Comparison of ENCODE assay signal across 14 mouse cellular contexts in the genomic region with DNA sequence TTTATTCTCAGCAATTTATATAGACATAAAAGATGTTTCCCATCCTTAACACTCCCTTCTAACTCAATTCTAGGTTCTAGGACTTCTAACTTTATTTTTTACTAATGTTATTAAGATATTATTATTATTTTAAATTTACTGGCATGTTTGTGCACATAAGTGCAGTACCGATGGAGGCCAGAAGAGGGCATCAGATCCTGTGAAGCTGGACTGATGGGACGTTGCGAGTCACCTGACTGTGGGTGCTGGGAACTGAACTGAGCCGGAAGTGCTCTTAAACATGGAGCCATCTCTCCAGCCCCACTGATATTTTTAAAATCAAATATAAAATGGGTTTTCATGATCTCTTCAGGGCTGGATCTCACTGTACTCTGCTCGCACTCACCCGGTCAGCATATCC.
A peak's percentile ranks its signal among the peaks of the same experiment; 100 is the strongest.
DNase-seq lines count a peak whose midpoint lies in the region; ATAC-seq and TF ChIP-seq lines count a peak whose summit lies in the region.
"Had no signal": no experiment of that assay in that cellular context is flagged by ENCODE, and none has a peak within 500 bp of the region (broad histone marks: within the 10 kb centered on the region; RNA-seq: fewer than 3 reads in every experiment).

No protein-coding gene starts in this region.

- TF ChIP-seq CTCF in gastrocnemius, adult 2 months (IDR thresholded peaks at IDR 0.05) = peak; percentile 60
- TF ChIP-seq CTCF in layer of hippocampus, adult 2 months (conservative IDR thresholded peaks at IDR 0.05) = peak; percentile 71

- ATAC-seq in activated CD4-positive, CD25-positive, alpha-beta regulatory T cell, adult 4 months = no peak
- ATAC-seq: forebrain, embryonic 13.5 days had no signal

- H3K4me3 ChIP-seq in gastrocnemius, adult 2 months = no peak overlapping the region
- no peak overlapping the region for H3K4me3 ChIP-seq in layer of hippocampus, adult 2 months
- H3K4me3 ChIP-seq: embryonic facial prominence, embryonic 12.5 days; forebrain, embryonic 13.5 days; liver, embryonic 13.5 days had no signal

- intact Hi-C loops in gastrocnemius, adult 2 months (cut with DNase I) = no loop called here

- H3K27ac ChIP-seq in gastrocnemius, adult 2 months = no peak overlapping the region
- H3K27ac ChIP-seq in layer of hippocampus, adult 2 months = no peak overlapping the region
- H3K27ac ChIP-seq: embryonic facial prominence, embryonic 12.5 days; forebrain, embryonic 13.5 days; liver, embryonic 13.5 days had no signal

- DNase-seq in gastrocnemius, adult 2 months = peak; percentile 27
- no peak for DNase-seq in gastrocnemius, postnatal 4 days (ENCODE audit: low spot score in 2 of 2)
- no peak for DNase-seq in layer of hippocampus, adult 2 months (ENCODE audit: low spot score in 2 of 2)
- DNase-seq in layer of hippocampus, adult 18-20 months (ENCODE audit: low spot score in 2 of 2) = no peak
- DNase-seq in thymus, postnatal 4 days = peak; percentile 18
- no peak for DNase-seq in thymus, postnatal 0 days (ENCODE audit: low spot score)
- DNase-seq in adrenal gland, postnatal 25 days = no peak
- DNase-seq: B cell, adult 2 months; cerebellum, adult 9-10 months; liver, embryonic 13.5 days; thymus, postnatal 14 days had no signal

Comparison
In these comparisons a context has a peak if more than half of its experiments do, and no peak if none do; other contexts are left out.
1. DNase-seq: peak in gastrocnemius, adult 2 months (single experiment) and thymus, postnatal 4 days (single experiment); none in gastrocnemius, postnatal 4 days (0 of 2), layer of hippocampus, adult 2 months (0 of 2), layer of hippocampus, adult 18-20 months (0 of 2), thymus, postnatal 0 days (single experiment) and adrenal gland, postnatal 25 days (single experiment).